Mouse (Mus musculus) olfactory bulb, adult 2 months (tissue): ENCODE data around the gene Ccdc93.

ENCODE experiments used
- CTCF ChIP-seq: fragments of 200-500 bp; IDR thresholded peaks from 2 replicates; pipeline ENCODE4 v1.5.1; 2012; ENCODE audit warnings: low read depth, mild to moderate bottlenecking, low read length, moderate library complexity; ENCODE audit not compliant: insufficient read depth
- POLR2A ChIP-seq: fragments of 200-500 bp; IDR thresholded peaks from 2 replicates; pipeline ENCODE4 v1.6.1; 2012; ENCODE audit warnings: mild to moderate bottlenecking, low read depth, low read length, moderate library complexity; ENCODE audit not compliant: insufficient read depth

GRCm38 (mm10) chr1:121483091-121483490, 52.2 kb downstream of the Ccdc93 start:
- no peak for TF ChIP-seq CTCF
- no peak for TF ChIP-seq POLR2A
